Mouse (Mus musculus) thymus, adult 2 months (tissue): ENCODE measurements around the gene Rps24. TPM values are rescaled to one million over a fixed set of nuclear protein-coding genes. Genes with fewer than 3 reads are reported as not detected.

ENCODE experiments used
- DNase-seq: peaks from one replicate; pipeline ENCODE4 v3.0.0; 2021
- H3K27ac ChIP-seq: fragments of 200-500 bp; 2 replicates; pipeline ENCODE4 v1.5.1; 2012; ENCODE audit warnings: low read length, control low read depth; ENCODE audit not compliant: control insufficient read depth, insufficient read depth
- H3K27me3 ChIP-seq: fragments of 200-500 bp; 2 replicates; pipeline ENCODE4 v1.6.1; 2012; ENCODE audit warnings: mild to moderate bottlenecking, low read length, moderate library complexity, mixed read lengths; ENCODE audit not compliant: control insufficient read depth, insufficient read depth
- H3K36me3 ChIP-seq: fragments of 200-500 bp; 2 replicates; pipeline ENCODE4 v1.6.1; 2012; ENCODE audit warnings: mild to moderate bottlenecking, low read length, moderate library complexity; ENCODE audit not compliant: control insufficient read depth, insufficient read depth
- H3K4me1 ChIP-seq: fragments of 200-500 bp; replicated peaks from 2 replicates; pipeline ENCODE4 v1.6.1; 2012; ENCODE audit warnings: low read length; ENCODE audit not compliant: control insufficient read depth, insufficient read depth
- H3K4me3 ChIP-seq: fragments of 200-500 bp; 2 replicates; pipeline ENCODE4 v1.5.1; 2012; ENCODE audit warnings: mild to moderate bottlenecking, low read length, control low read depth, moderate library complexity; ENCODE audit not compliant: control insufficient read depth, insufficient read depth
- CTCF ChIP-seq: fragments of 200-500 bp; IDR thresholded peaks from 2 replicates; pipeline ENCODE4 v1.5.1; 2012; ENCODE audit warnings: mild to moderate bottlenecking, control low read depth, low read length, moderate library complexity, borderline replicate concordance; ENCODE audit not compliant: control insufficient read depth, poor library complexity, insufficient read depth; ENCODE audit errors: extremely low read depth
- POLR2A ChIP-seq: fragments of 200-500 bp; IDR thresholded peaks from 2 replicates; pipeline ENCODE4 v1.6.1; 2012; ENCODE audit warnings: mild to moderate bottlenecking, low read length, control low read depth, moderate library complexity; ENCODE audit not compliant: control insufficient read depth, poor library complexity, insufficient read depth; ENCODE audit errors: extremely low read depth
- WGBS: fragments of 180-500 bp; shearing (Covaris S2); methylation state at CpG from one replicate; pipeline ENCODE4 v1.1.7; 2018; 5-methylcytosine and 5-hydroxymethylcytosine counted together
- polyA plus RNA-seq: library from polyadenylated mRNA; depleted of rRNA; stranded (reverse); fragments of >200 nt; gene quantifications from 2 replicates; pipeline ENCODE4 v1.2.3, GENCODE M21; 2012

Rps24 gene
- polyA plus RNA-seq, 1 experiment = 1,323 TPM

DNA sequence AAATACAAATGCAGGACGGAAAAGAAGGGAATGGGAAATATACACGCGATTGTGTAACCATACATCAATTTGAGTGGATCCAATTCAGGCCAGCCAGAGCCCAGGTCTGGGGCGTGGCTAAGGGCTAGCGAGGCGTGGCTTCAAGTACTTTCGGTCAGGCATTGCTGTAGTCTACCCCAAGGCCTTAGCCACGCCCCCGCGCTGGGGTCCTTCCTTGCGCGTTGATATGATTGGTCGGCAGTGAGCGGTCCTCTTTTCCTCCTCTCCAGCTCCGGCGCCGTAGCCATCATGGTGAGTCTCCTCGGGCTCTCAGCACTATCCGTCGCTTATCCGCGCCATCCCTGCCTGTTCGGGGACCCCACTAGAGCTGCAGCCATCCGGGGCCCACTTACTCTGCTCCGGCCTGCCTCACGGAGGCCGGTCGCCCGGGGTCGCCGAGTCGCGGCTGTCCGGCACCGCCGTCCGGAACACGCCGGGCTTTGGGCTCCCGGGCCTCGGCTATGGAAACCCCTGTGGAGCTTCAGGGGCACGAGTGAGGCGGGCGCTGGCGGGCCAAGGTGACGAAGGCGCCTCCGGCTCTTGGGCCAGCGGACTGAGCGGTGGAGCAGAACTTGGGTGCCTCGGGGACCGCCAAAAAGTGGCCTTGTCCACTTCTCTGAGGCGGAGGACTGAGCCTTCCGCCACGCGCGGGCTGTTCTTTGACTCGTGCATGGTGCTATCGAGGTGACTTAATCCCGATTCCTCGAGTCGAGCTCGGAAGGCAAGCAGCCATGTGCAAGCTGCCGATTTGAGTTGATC, 3.7 kb downstream of the Rps24 start:
- peak overlapping the region; percentile 15 for H3K27ac ChIP-seq
- H3K27me3 ChIP-seq = no peaks in the 10 kb centered on the region
- H3K4me1 ChIP-seq = peaks cover 8% of the 10 kb centered on the region
- peak; percentile 36; the same call in 1 of the 2 replicates for TF ChIP-seq CTCF
- TF ChIP-seq POLR2A = peak; percentile 86
- H3K4me3 ChIP-seq = peak overlapping the region; percentile 82
- peak; percentile 94 for DNase-seq
- peaks cover 35% of the 10 kb centered on the region for H3K36me3 ChIP-seq
- WGBS = under 1% methylated on average over 64 of the region's 64 CpGs

DNA sequence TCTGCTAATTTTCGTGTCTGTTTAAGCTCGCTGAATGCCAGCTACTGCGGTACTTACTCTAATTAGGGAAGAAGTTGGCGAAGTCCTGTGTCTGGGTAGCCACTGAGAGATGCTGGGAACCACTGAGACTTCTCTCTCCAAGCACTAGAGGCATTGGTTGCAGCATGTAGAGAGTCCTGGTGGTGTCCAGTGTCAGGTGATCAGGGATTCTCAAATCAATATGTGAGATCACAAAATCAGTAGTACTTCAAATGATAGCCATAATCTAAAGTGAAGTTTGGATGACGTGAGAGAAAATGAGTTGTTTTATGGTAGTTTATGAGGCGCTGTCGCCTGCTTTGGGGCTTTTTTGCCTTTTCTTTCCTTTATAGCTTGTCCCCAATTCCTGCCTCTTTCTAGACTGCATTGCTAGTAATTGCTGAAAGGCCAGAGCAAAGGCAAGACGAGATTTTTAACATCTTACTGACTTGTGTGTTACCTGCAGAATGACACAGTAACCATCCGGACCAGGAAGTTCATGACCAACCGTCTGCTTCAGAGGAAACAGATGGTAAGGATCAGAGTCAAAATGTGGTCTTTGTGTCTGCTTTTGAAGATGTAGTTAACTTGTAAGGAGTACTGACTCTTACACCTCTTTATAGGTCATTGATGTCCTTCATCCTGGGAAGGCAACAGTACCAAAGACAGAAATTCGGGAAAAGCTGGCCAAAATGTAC, 4.5 kb downstream of the Rps24 start:
- Histone ChIP-seq H3K4me3 (peak overlapping the region; percentile 82), H3K4me1 (0 out of 2 replicates have a peak, but pooled peaks cover 3% of the 10 kb centered on the region), H3K27ac (peak overlapping the region; percentile 15), H3K27me3 (no peaks in the 10 kb centered on the region), H3K36me3 (peaks cover 43% of the 10 kb centered on the region)
- no peak for TF ChIP-seq POLR2A
- no peak for TF ChIP-seq CTCF
- no peak for DNase-seq
- WGBS = 1% methylated on average over 11 of the region's 11 CpGs

DNA sequence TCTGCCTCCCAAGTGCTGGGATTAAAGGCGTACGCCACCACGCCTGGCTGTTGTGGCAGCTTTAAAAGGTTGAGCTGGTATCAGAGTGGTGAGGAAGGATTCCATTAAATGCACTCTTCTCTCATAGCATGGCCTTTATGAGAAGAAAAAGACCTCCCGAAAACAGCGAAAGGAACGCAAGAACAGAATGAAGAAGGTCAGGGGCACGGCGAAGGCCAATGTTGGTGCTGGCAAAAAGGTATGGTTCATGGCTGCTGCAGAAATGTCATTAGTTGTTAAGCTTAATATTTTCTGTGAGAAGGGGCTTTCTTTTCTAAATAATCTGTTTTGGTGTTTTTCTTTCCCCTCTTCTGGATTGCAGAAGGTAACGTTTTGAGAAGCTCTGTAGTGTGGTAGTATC, 6.3 kb downstream of the Rps24 start:
- 95% methylated on average over 9 of the region's 9 CpGs for WGBS
- TF ChIP-seq CTCF = no peak
- no peak for TF ChIP-seq POLR2A
- H3K4me1 ChIP-seq = 0 out of 2 replicates have a peak, but pooled peaks cover 3% of the 10 kb centered on the region
- peaks cover 61% of the 10 kb centered on the region for H3K36me3 ChIP-seq
- no peak overlapping the region for H3K27ac ChIP-seq
- no peak overlapping the region for H3K4me3 ChIP-seq
- no peak for DNase-seq
- H3K27me3 ChIP-seq = no peaks in the 10 kb centered on the region

- no peak overlapping the region for H3K4me3 ChIP-seq
- no peak for DNase-seq
- H3K27me3 ChIP-seq = no peaks in the 10 kb centered on the region
- WGBS = 96% methylated on average over 1 of the region's 1 CpGs
- H3K4me1 ChIP-seq = no peaks in the 10 kb centered on the region
- peaks cover 65% of the 10 kb centered on the region for H3K36me3 ChIP-seq
- TF ChIP-seq CTCF (no peak), POLR2A (no peak)
- no peak overlapping the region for H3K27ac ChIP-seq
These were observed 9.6 kb downstream of the Rps24 start for GRCm38 (mm10) chr14:24496507-24496906.

DNA sequence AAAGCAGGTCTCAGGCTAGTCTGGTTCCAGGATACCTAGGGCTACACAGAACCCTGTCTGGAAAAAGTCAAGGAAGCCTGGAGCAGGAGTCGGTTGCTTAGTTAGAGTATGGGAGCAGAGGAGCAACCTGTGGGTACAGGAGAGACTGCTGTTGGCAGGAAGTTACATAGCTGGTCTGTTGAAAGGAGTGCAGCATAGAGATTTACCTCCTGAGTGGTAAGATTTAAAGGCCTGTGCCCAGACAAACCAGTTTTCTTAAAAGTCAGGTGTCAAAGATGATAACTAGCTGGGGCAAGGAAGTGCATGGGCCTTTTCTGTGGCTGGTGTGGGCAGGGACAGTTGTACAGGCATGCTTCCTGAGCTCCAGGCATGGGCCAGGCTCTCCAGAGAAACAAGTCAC, 10.5 kb downstream of the Rps24 start:
- no peak overlapping the region for H3K27ac ChIP-seq
- peaks cover 59% of the 10 kb centered on the region for H3K36me3 ChIP-seq
- H3K4me1 ChIP-seq = no peaks in the 10 kb centered on the region
- WGBS = 100% methylated on average over 1 of the region's 1 CpGs
- no peak for TF ChIP-seq CTCF
- no peak for TF ChIP-seq POLR2A
- no peaks in the 10 kb centered on the region for H3K27me3 ChIP-seq
- no peak overlapping the region for H3K4me3 ChIP-seq
- no peak for DNase-seq

DNA sequence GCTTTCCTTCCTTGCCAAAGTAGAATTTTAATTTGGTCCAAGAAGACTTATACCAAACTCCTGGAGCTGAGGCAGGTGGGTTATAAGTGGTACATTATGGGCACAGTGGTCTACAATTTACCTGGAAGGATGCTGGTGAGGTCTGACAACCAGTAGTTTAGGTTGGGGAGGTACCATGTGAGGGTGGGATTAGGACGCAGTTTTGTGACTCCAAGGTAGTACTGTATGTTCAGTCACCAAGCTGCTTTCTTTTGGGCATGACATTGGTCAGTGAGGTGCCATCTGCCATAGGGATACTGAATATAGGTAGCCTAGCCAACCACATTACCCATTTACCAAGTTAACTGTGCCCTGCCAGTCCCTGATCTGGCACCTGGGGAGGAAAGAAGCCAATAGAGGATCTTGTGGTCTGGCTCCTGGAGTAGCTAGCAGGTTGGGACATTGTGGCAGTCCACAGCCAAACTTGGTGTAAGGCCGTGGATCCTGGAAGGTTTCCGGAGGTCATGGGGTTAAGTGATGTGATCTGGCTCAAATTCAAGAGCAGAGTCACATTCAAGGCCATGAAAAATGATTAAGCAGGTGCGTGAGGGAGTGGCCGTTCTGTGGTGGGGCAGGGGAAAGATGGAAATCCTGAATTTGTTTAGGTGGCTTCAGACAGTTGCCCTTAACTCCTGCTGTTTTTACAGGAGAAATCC, 11.8 kb downstream of the Rps24 start:
- DNase-seq = no peak
- TF ChIP-seq POLR2A = no peak
- no peak for TF ChIP-seq CTCF
- no peaks in the 10 kb centered on the region for H3K27me3 ChIP-seq
- H3K4me3 ChIP-seq = no peak overlapping the region
- WGBS = 90% methylated on average over 5 of the region's 5 CpGs
- H3K27ac ChIP-seq = no peak overlapping the region
- no peaks in the 10 kb centered on the region for H3K4me1 ChIP-seq
- H3K36me3 ChIP-seq = peaks cover 46% of the 10 kb centered on the region

GRCm38 (mm10) chr14:24499478-24499877, 12.6 kb downstream of the Rps24 start:
- Histone ChIP-seq H3K4me3 (no peak overlapping the region), H3K36me3 (peaks cover 39% of the 10 kb centered on the region), H3K27ac (no peak overlapping the region), H3K27me3 (no peaks in the 10 kb centered on the region), H3K4me1 (no peaks in the 10 kb centered on the region)
- DNase-seq = no peak
- TF ChIP-seq CTCF = no peak
- no peak for TF ChIP-seq POLR2A
- WGBS = 90% methylated on average over 9 of the region's 9 CpGs
